Mouse (Mus musculus) ES-Bruce4 (cell line): ENCODE measurements around the gene Nup205. TPM values are rescaled to one million over a fixed set of nuclear protein-coding genes. Genes with fewer than 3 reads are reported as not detected.

Experiments
- H3K27ac ChIP-seq: 2 replicates; pipeline ENCODE4 v1.5.1; 2012; ENCODE audit warnings: low read length, inconsistent platforms; ENCODE audit not compliant: insufficient read depth
- H3K27me3 ChIP-seq: 2 replicates; pipeline ENCODE4 v1.6.1; 2012; ENCODE audit warnings: mild to moderate bottlenecking, low read length, inconsistent platforms; ENCODE audit not compliant: control insufficient read depth, poor library complexity, insufficient read depth, severe bottlenecking
- H3K36me3 ChIP-seq: 2 replicates; pipeline ENCODE4 v1.6.1; 2012; ENCODE audit warnings: inconsistent platforms, mild to moderate bottlenecking, low read length, moderate library complexity; ENCODE audit not compliant: control insufficient read depth, poor library complexity, insufficient read depth, severe bottlenecking
- H3K4me1 ChIP-seq: one replicate; pipeline ENCODE4 v1.8.1; 2011; ENCODE audit warnings: low read length; ENCODE audit not compliant: control insufficient read depth, insufficient read depth
- H3K4me3 ChIP-seq: 2 replicates; pipeline ENCODE4 v1.5.1; 2011; ENCODE audit warnings: low read depth, mild to moderate bottlenecking, low read length
- H3K9ac ChIP-seq: 2 replicates; pipeline ENCODE4 v1.6.1; 2012; ENCODE audit warnings: low read depth, mild to moderate bottlenecking, inconsistent platforms; ENCODE audit not compliant: poor library complexity, severe bottlenecking
- H3K9me3 ChIP-seq: replicated peaks from 2 replicates; pipeline ENCODE4 v1.6.1; 2012; ENCODE audit warnings: mild to moderate bottlenecking, low read length, inconsistent platforms; ENCODE audit not compliant: control insufficient read depth, poor library complexity, insufficient read depth, severe bottlenecking
- CTCF ChIP-seq: IDR thresholded peaks from one replicate; pipeline ENCODE4 v1.8.1; 2011; ENCODE audit warnings: low read depth, low read length
- EP300 ChIP-seq: IDR thresholded peaks from 2 replicates; pipeline ENCODE4 v1.6.1; 2011; ENCODE audit warnings: low read depth, low read length; ENCODE audit not compliant: insufficient read depth
- POLR2A ChIP-seq: IDR thresholded peaks from one replicate; pipeline ENCODE4 v1.8.1; 2011; ENCODE audit warnings: low read length; ENCODE audit not compliant: insufficient read depth
- polyA plus RNA-seq: library from polyadenylated mRNA; stranded (reverse); fragments of >200 nt; gene quantifications from 2 replicates; pipeline ENCODE4 v1.2.4, GENCODE M21; 2011; ENCODE audit warnings: low read depth; ENCODE audit not compliant: missing spikeins, insufficient read depth, insufficient read length

Gene Nup205
- polyA plus RNA-seq, 1 experiment, result 151 TPM

DNA sequence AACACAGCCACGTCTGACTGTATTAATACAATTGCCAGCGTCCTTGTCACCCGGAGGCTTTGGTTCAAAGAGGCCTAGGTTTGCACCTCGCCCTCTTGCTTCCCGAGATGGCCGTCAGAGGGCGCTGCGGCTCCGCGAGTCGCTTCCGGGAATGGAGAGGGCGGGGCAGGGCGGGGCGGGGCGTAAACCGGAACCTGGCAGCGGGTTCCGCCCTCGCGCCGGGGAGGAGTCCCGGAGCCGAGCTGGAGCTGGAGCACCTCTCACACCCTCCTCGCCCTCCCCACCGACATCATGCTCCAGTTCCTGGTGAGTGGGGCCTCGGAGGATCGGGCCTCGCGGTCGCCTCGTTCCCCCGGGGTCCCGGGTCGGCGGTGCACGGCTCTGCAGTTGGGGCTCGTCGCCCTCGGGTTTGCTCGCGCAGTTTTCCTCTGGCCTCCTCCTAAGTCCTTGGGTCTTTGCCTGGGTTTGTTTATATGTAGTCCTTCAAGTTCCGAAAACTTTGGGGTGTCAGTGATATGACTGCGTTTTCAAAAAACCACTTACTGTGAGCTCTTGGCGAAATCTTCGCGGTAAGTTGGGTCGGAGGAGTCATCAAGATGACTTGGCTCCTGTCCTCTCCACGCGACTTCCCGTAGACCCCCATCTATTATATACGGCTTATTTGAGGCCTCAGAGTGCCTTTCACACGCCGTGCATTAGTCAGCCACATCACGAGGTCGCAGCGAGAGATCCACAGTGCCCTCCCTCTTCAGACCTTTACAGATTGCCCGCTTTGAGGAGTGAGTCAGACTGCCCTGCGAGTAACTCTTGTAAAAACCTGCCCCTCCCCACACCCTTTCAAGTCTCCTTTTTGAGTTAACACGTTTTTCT lies 75.5 kb downstream of the Nup205 start:
- Histone ChIP-seq H3K4me3 (peak overlapping the region; percentile 93), H3K9me3 (no peaks in the 10 kb centered on the region), H3K9ac (peak overlapping the region; percentile 75), H3K36me3 (no peaks in the 10 kb centered on the region; the same call in 1 of the 2 replicates), H3K27me3 (no peaks in the 10 kb centered on the region), H3K4me1 (no peaks in the 10 kb centered on the region), H3K27ac (peak overlapping the region; percentile 52)
- TF ChIP-seq POLR2A (peak; percentile 49), CTCF (peak; percentile 78), EP300 (no peak)

DNA sequence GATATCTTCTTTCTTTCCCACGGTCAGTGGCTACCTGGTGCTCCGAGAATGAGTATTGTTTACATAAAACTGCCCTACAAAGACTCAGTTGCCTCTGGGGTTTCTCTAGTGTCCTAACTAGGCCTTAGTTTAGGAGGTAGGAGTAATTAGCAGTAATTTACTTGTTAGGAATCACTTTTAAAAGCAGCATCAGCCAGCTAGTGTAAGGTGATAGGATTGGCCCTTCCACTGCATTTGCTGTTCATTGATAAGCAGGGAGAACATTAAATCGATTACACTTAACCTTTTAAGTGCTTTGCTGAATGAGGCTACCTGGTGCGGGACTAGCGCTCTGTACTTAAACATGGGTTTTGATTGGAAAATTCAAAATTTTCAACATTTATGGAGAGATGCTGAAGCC lies 76.3 kb downstream of the Nup205 start:
- H3K27ac ChIP-seq, result no peak overlapping the region
- H3K4me3 ChIP-seq, result no peak overlapping the region
- no peaks in the 10 kb centered on the region for H3K9me3 ChIP-seq
- TF ChIP-seq CTCF (no peak), EP300 (no peak), POLR2A (no peak)
- peak overlapping the region; percentile 75 for H3K9ac ChIP-seq
- no peaks in the 10 kb centered on the region; the same call in 1 of the 2 replicates for H3K36me3 ChIP-seq
- H3K4me1 ChIP-seq, result no peaks in the 10 kb centered on the region
- no peaks in the 10 kb centered on the region for H3K27me3 ChIP-seq

DNA sequence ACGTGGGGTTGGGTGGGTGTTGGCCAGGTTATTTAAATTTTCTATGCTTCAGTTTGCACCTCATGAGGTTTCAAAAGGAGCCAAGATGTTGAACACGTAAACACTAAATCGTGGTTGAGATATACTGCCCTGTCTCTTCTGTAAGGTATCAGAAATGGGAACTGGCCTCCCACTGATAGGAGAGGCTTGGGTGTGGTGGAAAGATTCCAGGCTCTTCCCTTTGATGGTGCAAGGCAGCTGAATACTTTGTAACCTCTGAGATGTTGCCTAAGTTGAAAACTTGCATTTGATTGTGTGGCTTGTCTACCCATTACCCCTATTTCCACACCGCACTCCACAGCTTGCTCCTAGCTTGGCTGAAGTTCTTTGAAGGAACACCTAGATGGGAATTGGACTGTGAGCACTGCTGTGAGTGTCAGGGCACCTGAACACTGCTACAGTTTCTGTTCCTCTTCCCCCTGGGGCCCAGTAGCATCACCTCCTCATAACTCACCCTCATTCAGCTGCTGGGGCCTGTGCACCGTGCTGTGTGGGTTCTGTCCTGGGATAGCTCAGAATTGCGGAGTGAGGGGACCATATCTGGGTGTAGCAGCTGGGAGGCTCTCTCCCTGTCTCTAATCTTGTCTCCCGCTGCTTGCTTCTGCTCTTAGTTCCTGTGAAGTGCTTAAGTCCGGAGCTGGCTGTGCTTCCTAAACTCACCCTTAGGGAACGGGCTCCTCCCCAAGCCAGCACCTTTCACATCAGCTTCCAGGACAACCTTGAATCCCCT lies 77.1 kb downstream of the Nup205 start:
- Histone ChIP-seq H3K4me3 (peak overlapping the region; percentile 30), H3K9ac (0 out of 2 replicates have a peak overlapping the region, but pooled peaks have one; percentile 75), H3K27ac (no peak overlapping the region), H3K36me3 (no peaks in the 10 kb centered on the region; the same call in 1 of the 2 replicates), H3K27me3 (no peaks in the 10 kb centered on the region), H3K9me3 (no peaks in the 10 kb centered on the region), H3K4me1 (no peaks in the 10 kb centered on the region)
- no peak for TF ChIP-seq CTCF

DNA sequence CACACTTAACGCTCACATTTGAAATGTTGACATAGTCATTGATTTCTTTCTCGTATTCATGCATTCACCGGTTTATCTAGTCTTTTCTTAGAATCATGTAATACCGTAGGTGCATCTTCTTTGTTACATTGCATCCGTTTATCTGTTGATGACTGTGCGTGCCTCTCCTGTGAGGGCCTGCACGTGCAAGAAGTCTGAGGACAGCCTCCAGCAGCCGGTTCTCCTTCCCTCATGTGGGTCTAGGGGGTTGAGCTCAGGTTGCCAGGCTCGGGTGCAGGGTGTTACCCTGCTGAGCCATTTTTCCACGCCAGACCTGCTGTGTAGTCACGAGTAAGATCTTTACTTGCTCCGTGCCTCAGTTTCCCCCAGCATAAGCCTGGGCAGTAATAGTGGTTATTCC lies 77.8 kb downstream of the Nup205 start:
- Histone ChIP-seq H3K9ac (no peak overlapping the region), H3K9me3 (no peaks in the 10 kb centered on the region), H3K36me3 (no peaks in the 10 kb centered on the region; the same call in 1 of the 2 replicates), H3K27ac (no peak overlapping the region), H3K27me3 (no peaks in the 10 kb centered on the region), H3K4me1 (no peaks in the 10 kb centered on the region), H3K4me3 (no peak overlapping the region)
- TF ChIP-seq POLR2A (no peak), CTCF (no peak), EP300 (no peak)

DNA sequence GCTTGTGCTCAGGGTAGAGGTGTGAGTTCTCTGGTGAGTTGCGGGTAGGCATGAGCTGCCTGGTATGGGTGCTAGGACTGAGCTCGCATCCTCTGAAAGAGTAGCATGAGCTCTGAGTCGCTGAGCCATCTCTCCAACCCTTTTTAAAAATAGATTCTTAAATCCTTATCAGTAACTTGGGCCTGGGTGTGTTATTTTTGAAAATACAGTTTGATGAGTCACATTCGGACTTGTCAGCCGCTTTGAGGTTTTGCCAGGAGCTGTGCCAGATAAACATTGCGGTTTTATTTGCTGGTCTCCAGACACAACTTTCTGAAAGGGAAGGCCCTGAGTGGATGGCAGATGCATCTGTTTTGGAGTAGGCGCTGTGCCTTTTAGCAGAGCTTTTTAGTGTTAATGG lies 79.5 kb downstream of the Nup205 start:
- peaks cover 8% of the 10 kb centered on the region for H3K36me3 ChIP-seq
- no peak overlapping the region for H3K9ac ChIP-seq
- no peaks in the 10 kb centered on the region for H3K27me3 ChIP-seq
- H3K4me3 ChIP-seq, result no peak overlapping the region
- H3K9me3 ChIP-seq, result no peaks in the 10 kb centered on the region
- TF ChIP-seq CTCF (no peak), POLR2A (no peak), EP300 (no peak)
- no peaks in the 10 kb centered on the region for H3K4me1 ChIP-seq
- H3K27ac ChIP-seq, result no peak overlapping the region
